Mouse (Mus musculus) heart, adult 18-20 months (tissue): ENCODE results near the gene Zkscan1. TPM values are rescaled to one million over a fixed set of nuclear protein-coding genes. Genes with fewer than 3 reads are reported as not detected.
A peak's percentile ranks its signal among the peaks of the same experiment; 100 is the strongest.
"Not testable (repeated sequence)": the region's sequence is repeated elsewhere in the genome, so short reads cannot be mapped to it uniquely, and the experiment has no call there.

Source experiments
- DNase-seq, 2 experiments: peaks; one replicate each; pipeline ENCODE4 v3.0.0; 2021 to 2022; ENCODE audit warnings: mixed read lengths in 1 of 2
- long read RNA-seq, 2 experiments: library from polyadenylated mRNA; stranded (forward); transcript quantifications; one replicate each; pipeline ENCODE4 v2.0.0; 2021
- total RNA-seq, 2 experiments: library from RNA; stranded (reverse); gene quantifications; 2 replicates each; pipeline ENCODE4 v1.2.3; 2021

Gene Zkscan1
- total RNA-seq, result 10 to 100 TPM; 14.3 to 17.3 TPM
- long read RNA-seq, experiment 1, full-length matches to known transcripts, result 2 of 5 reads
- long read RNA-seq, experiment 1, partial matches to known transcripts, result 2 of 5 reads
- long read RNA-seq, experiment 1, other reads (novel, unspliced or antisense), result 1 of 5 reads
- long read RNA-seq, experiment 2, partial matches to known transcripts, result 0 of 1 reads
- long read RNA-seq, experiment 2, other reads (novel, unspliced or antisense), result 1 of 1 reads

- peak; percentile 88 for DNase-seq
Measured at GRCm38 (mm10) chr5:138084996-138085395, at the start of gene Zkscan1. Gene Zkscan1, plus strand, starts transcription at chr5:138085084.

- DNase-seq, result not testable (repeated sequence)
Measured at GRCm38 (mm10) chr5:138052894-138053293, 32.0 kb upstream of the Zkscan1 start, which contains the start of gene Smok3c. Gene Smok3c, plus strand, starts transcription at chr5:138053194.

- DNase-seq, result no peak
Measured at GRCm38 (mm10) chr5:138073803-138074202, 11.1 kb upstream of the Zkscan1 start.

- no peak for DNase-seq
Measured at GRCm38 (mm10) chr5:138075684-138076083, 9.2 kb upstream of the Zkscan1 start.

GRCm38 (mm10) chr5:138076148-138076547, 8.7 kb upstream of the Zkscan1 start:
- DNase-seq, result no peak

- no peak for DNase-seq
Measured at GRCm38 (mm10) chr5:138080456-138080855, 4.4 kb upstream of the Zkscan1 start.

- no peak for DNase-seq
Measured at GRCm38 (mm10) chr5:138081446-138081845, 3.4 kb upstream of the Zkscan1 start.

GRCm38 (mm10) chr5:138083318-138083900, 1.5 kb upstream of the Zkscan1 start:
- no peak for DNase-seq

GRCm38 (mm10) chr5:138083936-138084335, 948 bp upstream of the Zkscan1 start:
- DNase-seq, result no peak

GRCm38 (mm10) chr5:138084507-138084906, 377 bp upstream of the Zkscan1 start:
- DNase-seq, result peak in 1 of 2 experiments; percentile 28

- peak in 1 of 2 experiments; percentile 18 for DNase-seq
Measured at GRCm38 (mm10) chr5:138085421-138085911, 582 bp downstream of the Zkscan1 start.

GRCm38 (mm10) chr5:138086842-138087241, 2.0 kb downstream of the Zkscan1 start:
- DNase-seq, result no peak

GRCm38 (mm10) chr5:138088366-138088765, 3.5 kb downstream of the Zkscan1 start:
- DNase-seq, result no peak

GRCm38 (mm10) chr5:138089108-138089551, 4.2 kb downstream of the Zkscan1 start:
- no peak for DNase-seq

GRCm38 (mm10) chr5:138090271-138090670, 5.4 kb downstream of the Zkscan1 start:
- DNase-seq, result no peak

GRCm38 (mm10) chr5:138090737-138091136, 5.9 kb downstream of the Zkscan1 start:
- DNase-seq, result no peak

- DNase-seq, result no peak
Measured at GRCm38 (mm10) chr5:138092771-138093170, 7.9 kb downstream of the Zkscan1 start.

GRCm38 (mm10) chr5:138094474-138094873, 9.6 kb downstream of the Zkscan1 start:
- DNase-seq, result no peak

GRCm38 (mm10) chr5:138104976-138105375, 20.1 kb downstream of the Zkscan1 start:
- DNase-seq, result no peak

GRCm38 (mm10) chr5:138107130-138107529, 22.2 kb downstream of the Zkscan1 start:
- DNase-seq, result no peak

- DNase-seq, result not testable (repeated sequence)
Measured at GRCm38 (mm10) chr5:138109847-138110396, 25.0 kb downstream of the Zkscan1 start.

- peak; percentile 94 to 95 for DNase-seq
Measured at GRCm38 (mm10) chr5:138116255-138117198, 31.6 kb downstream of the Zkscan1 start, which contains the start of gene Zscan21. Gene Zscan21, plus strand, starts transcription at chr5:138116903.
